ENCODE assay signal across 10 mouse cellular contexts in the genomic region with DNA sequence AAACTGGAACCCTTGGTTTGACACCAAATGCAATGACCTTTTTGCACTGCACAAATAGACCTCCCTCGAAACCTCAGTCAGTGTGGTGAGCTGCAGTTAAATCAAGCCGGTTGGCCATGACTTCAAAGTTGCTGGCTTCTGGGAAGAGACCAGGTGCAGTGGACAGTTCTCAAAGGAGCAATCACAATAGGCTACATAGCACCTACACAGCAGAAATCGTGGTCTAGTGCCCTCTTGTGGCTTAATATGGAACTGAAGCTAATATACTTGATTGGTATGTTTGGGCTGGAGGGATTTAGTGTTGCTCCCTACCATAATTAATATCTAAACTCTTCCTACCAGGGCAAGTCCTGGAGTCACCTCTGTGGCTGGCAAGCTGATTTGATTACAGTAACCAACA.
DNase-seq lines count a peak whose midpoint lies in the region; ATAC-seq and TF ChIP-seq lines count a peak whose summit lies in the region.
"Had no signal": no experiment of that assay in that cellular context is flagged by ENCODE, and none has a peak within 500 bp of the region (broad histone marks: within the 10 kb centered on the region; RNA-seq: fewer than 3 reads in every experiment).

No protein-coding gene starts in this region.

- H3K4me1 ChIP-seq in intestine, postnatal 0 days (replicated peaks; ENCODE audit: control insufficient read depth, insufficient read depth, low read length), result no peaks in the 10 kb centered on the region
- H3K4me1 ChIP-seq in intestine, embryonic 15.5 days (replicated peaks), result peaks cover 4% of the 10 kb centered on the region; the same call in 1 of the 2 replicates
- peaks cover 8% of the 10 kb centered on the region for H3K4me1 ChIP-seq in hindbrain, embryonic 12.5 days
- H3K4me1 ChIP-seq: limb, embryonic 12.5 days had no signal

- 55% methylated on average over 3 of the region's 3 CpGs for WGBS in intestine, postnatal 0 days
- WGBS in intestine, embryonic 15.5 days, result 46% methylated on average over 3 of the region's 3 CpGs
- 52% methylated on average over 3 of the region's 3 CpGs for WGBS in hindbrain, embryonic 12.5 days

- H3K9ac ChIP-seq in intestine, postnatal 0 days (ENCODE audit: low read depth, low read length), result no peak overlapping the region
- no peak overlapping the region for H3K9ac ChIP-seq in intestine, embryonic 15.5 days
- no peak overlapping the region for H3K9ac ChIP-seq in hindbrain, embryonic 12.5 days
- H3K9ac ChIP-seq: embryonic facial prominence, embryonic 15.5 days; limb, embryonic 12.5 days had no signal

- H3K27ac ChIP-seq in intestine, postnatal 0 days (ENCODE audit: low read depth, low read length), result no peak overlapping the region
- no peak overlapping the region for H3K27ac ChIP-seq in intestine, embryonic 15.5 days
- H3K27ac ChIP-seq in hindbrain, embryonic 12.5 days, result no peak overlapping the region
- H3K27ac ChIP-seq: embryonic facial prominence, embryonic 15.5 days; limb, embryonic 12.5 days had no signal

- DNase-seq in CD4-positive helper T cell, adult 2 months (ENCODE audit: low read depth, low spot score), result peak; percentile 57
- peak; percentile 35 for DNase-seq in MN1 (ENCODE audit: low spot score)
- no peak for DNase-seq in left cerebral cortex, postnatal 4 days
- no peak for DNase-seq in spleen, postnatal 4 days (ENCODE audit: low spot score in 2 of 2)

- H3K4me3 ChIP-seq in intestine, postnatal 0 days (ENCODE audit: low read depth, low read length), result no peak overlapping the region
- H3K4me3 ChIP-seq in intestine, embryonic 15.5 days (replicated peaks), result no peak overlapping the region
- H3K4me3 ChIP-seq in hindbrain, embryonic 12.5 days, result no peak overlapping the region
- H3K4me3 ChIP-seq: embryonic facial prominence, embryonic 15.5 days; limb, embryonic 12.5 days had no signal

- H3K9me3 ChIP-seq in intestine, postnatal 0 days (ENCODE audit: control insufficient read depth), result no peaks in the 10 kb centered on the region
- H3K9me3 ChIP-seq in intestine, embryonic 15.5 days, result no peaks in the 10 kb centered on the region
- no peaks in the 10 kb centered on the region for H3K9me3 ChIP-seq in hindbrain, embryonic 12.5 days (replicated peaks)
- H3K9me3 ChIP-seq: embryonic facial prominence, embryonic 15.5 days; limb, embryonic 12.5 days had no signal

- peak; percentile 76 for TF ChIP-seq CTCF in intestine, postnatal 0 days (IDR thresholded peaks at IDR 0.05; ENCODE audit: low read depth)

- no peak overlapping the region for H3K4me2 ChIP-seq in intestine, postnatal 0 days (replicated peaks; ENCODE audit: low read depth)
- no peak overlapping the region for H3K4me2 ChIP-seq in intestine, embryonic 15.5 days (replicated peaks)
- no peak overlapping the region for H3K4me2 ChIP-seq in hindbrain, embryonic 12.5 days (replicated peaks)
- H3K4me2 ChIP-seq: embryonic facial prominence, embryonic 15.5 days; limb, embryonic 12.5 days had no signal

- H3K36me3 ChIP-seq in intestine, postnatal 0 days (ENCODE audit: control insufficient read depth, insufficient read depth), result no peaks in the 10 kb centered on the region
- no peaks in the 10 kb centered on the region for H3K36me3 ChIP-seq in intestine, embryonic 15.5 days
- no peaks in the 10 kb centered on the region for H3K36me3 ChIP-seq in hindbrain, embryonic 12.5 days
- H3K36me3 ChIP-seq: embryonic facial prominence, embryonic 15.5 days; limb, embryonic 12.5 days had no signal

- intact Hi-C loops in left cerebral cortex, postnatal 4 days (cut with DNase I), result loop anchor here (10.0 kb wide), 1 partner anchor 262 kb away; no protein-coding TSS in a partner anchor

- ATAC-seq in intestine, postnatal 0 days, result no peak
- no peak for ATAC-seq in intestine, embryonic 15.5 days
- ATAC-seq in hematopoietic stem cell, adult 5-6 weeks (replicated peaks in 1 of 2; ENCODE audit: insufficient read depth in 1 of 2, low FRiP score in 2 of 2, low TSS enrichment in 1 of 2, low read depth in 1 of 2, poor library complexity in 2 of 2, severe bottlenecking in 2 of 2), result peak; percentile 43 to 47; a peak in 1 of 4 replicates
- no peak for ATAC-seq in hindbrain, embryonic 12.5 days (ENCODE audit: low FRiP score)

- H3K27me3 ChIP-seq in intestine, postnatal 0 days (replicated peaks; ENCODE audit: control insufficient read depth, insufficient read depth, low read length), result no peaks in the 10 kb centered on the region
- 0 out of 2 replicates have a peak, but pooled peaks cover 4% of the 10 kb centered on the region for H3K27me3 ChIP-seq in intestine, embryonic 15.5 days (replicated peaks)
- no peaks in the 10 kb centered on the region; the same call in 1 of the 2 replicates for H3K27me3 ChIP-seq in hindbrain, embryonic 12.5 days

Comparison
In these comparisons a context has a peak if more than half of its experiments do, and no peak if none do; other contexts are left out.
1. ATAC-seq: peak in hematopoietic stem cell, adult 5-6 weeks (2 of 2); none in intestine, postnatal 0 days (single experiment), intestine, embryonic 15.5 days (single experiment) and hindbrain, embryonic 12.5 days (single experiment).
2. DNase-seq: peak in CD4-positive helper T cell, adult 2 months (single experiment) and MN1 (single experiment); none in left cerebral cortex, postnatal 4 days (single experiment) and spleen, postnatal 4 days (0 of 2).